Mouse (Mus musculus): ENCODE data around the gene Fam13c.

DNA sequence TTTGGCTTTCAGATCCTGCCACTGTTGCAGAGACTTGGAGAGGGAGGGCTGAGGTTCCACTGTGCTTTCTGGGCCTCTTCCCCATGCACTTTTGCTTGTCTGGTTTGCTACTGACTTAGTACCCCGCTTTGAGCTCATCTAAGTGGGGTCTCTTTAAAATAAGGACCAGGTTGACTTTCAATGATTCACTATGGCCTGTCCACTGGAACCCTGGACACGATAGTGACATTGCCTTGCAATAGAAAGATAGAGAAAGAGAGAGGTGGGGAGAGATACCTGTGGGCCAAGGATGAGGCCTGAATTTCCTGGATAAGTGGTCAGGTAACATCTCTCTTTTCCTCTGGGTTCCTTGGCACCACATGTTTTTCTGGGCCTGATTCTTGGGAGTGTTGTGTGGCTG is 1.9 kb downstream of the Fam13c start:
- no peak for TF ChIP-seq CTCF (IDR thresholded peaks at IDR 0.05)
- no peak for TF ChIP-seq EP300 (IDR thresholded peaks at IDR 0.05)
